Mouse (Mus musculus) hindbrain, embryonic 15.5 days (tissue): ENCODE measurements around the gene Pld1. TPM values are rescaled to one million over a fixed set of nuclear protein-coding genes. Genes with fewer than 3 reads are reported as not detected.

Source experiments
- ATAC-seq: fragments of 200-750 bp; cut with Nextera tagmentation; 2 replicates; pipeline ENCODE4 v1.8.0; 2017; ENCODE audit warnings: low read depth, moderate number of reproducible peaks, moderate TSS enrichment; ENCODE audit not compliant: low FRiP score
- H3K27ac ChIP-seq: fragments of 300-500 bp; sonication (generic); replicated peaks from 2 replicates; pipeline ENCODE4 v1.5.1; 2015; ENCODE audit warnings: mild to moderate bottlenecking, inconsistent platforms
- H3K27me3 ChIP-seq: fragments of 300-500 bp; sonication (generic); 2 replicates; pipeline ENCODE4 v1.6.1; 2015; ENCODE audit warnings: control low read depth, inconsistent platforms
- H3K36me3 ChIP-seq: fragments of 300-500 bp; sonication (generic); 2 replicates; pipeline ENCODE4 v1.6.1; 2015; ENCODE audit warnings: control low read depth, inconsistent platforms
- H3K4me1 ChIP-seq: fragments of 300-500 bp; sonication (generic); replicated peaks from 2 replicates; pipeline ENCODE4 v1.6.1; 2015; ENCODE audit warnings: control low read depth, inconsistent platforms
- H3K4me2 ChIP-seq: fragments of 300-500 bp; sonication (generic); 2 replicates; pipeline ENCODE4 v1.6.1; 2015; ENCODE audit warnings: moderate library complexity, mild to moderate bottlenecking, inconsistent platforms
- H3K4me3 ChIP-seq: fragments of 300-500 bp; sonication (generic); 2 replicates; pipeline ENCODE4 v1.5.1; 2015; ENCODE audit warnings: mild to moderate bottlenecking, inconsistent platforms
- H3K9ac ChIP-seq: fragments of 300-500 bp; sonication (generic); 2 replicates; pipeline ENCODE4 v1.6.1; 2015; ENCODE audit warnings: inconsistent platforms
- H3K9me3 ChIP-seq: fragments of 300-500 bp; sonication (generic); 2 replicates; pipeline ENCODE4 v1.6.1; 2016; ENCODE audit warnings: control low read depth, inconsistent platforms
- WGBS: fragments of 180-500 bp; shearing (Covaris S2); methylation state at CpG from one replicate; pipeline ENCODE4 v1.1.7; 2015; 5-methylcytosine and 5-hydroxymethylcytosine counted together
- polyA plus RNA-seq: library from polyadenylated mRNA; unstranded; fragments of >200 nt; fragmentation: Nextera tagmentation; extraction: Ambion mirVana; gene quantifications from 2 replicates; pipeline ENCODE4 v1.2.1, GENCODE M21; 2015

Pld1 gene
- polyA plus RNA-seq, 1 experiment from 2014 or later, result 5.5 TPM

- H3K36me3 ChIP-seq, result no peaks in the 10 kb centered on the region
- no peak for ATAC-seq
- H3K27ac ChIP-seq, result no peak overlapping the region
- H3K9ac ChIP-seq, result no peak overlapping the region
- H3K4me3 ChIP-seq, result no peak overlapping the region
- H3K9me3 ChIP-seq, result no peaks in the 10 kb centered on the region
- H3K4me2 ChIP-seq, result no peak overlapping the region
- H3K27me3 ChIP-seq, result no peaks in the 10 kb centered on the region
- WGBS, result 89% methylated on average over 3 of the region's 3 CpGs
- H3K4me1 ChIP-seq, result no peaks in the 10 kb centered on the region
These were observed 144.7 kb downstream of the Pld1 start for GRCm38 (mm10) chr3:28083218-28083617.

- H3K4me2 ChIP-seq, result no peak overlapping the region
- H3K27me3 ChIP-seq, result no peaks in the 10 kb centered on the region
- no peaks in the 10 kb centered on the region for H3K4me1 ChIP-seq
- no peaks in the 10 kb centered on the region for H3K9me3 ChIP-seq
- WGBS, result 73% methylated on average over 2 of the region's 2 CpGs
- no peaks in the 10 kb centered on the region for H3K36me3 ChIP-seq
- ATAC-seq, result no peak
- no peak overlapping the region for H3K27ac ChIP-seq
- H3K9ac ChIP-seq, result no peak overlapping the region
- no peak overlapping the region for H3K4me3 ChIP-seq
These were observed 145.8 kb downstream of the Pld1 start for GRCm38 (mm10) chr3:28084281-28084680.

GRCm38 (mm10) chr3:28091296-28091695, 152.8 kb downstream of the Pld1 start:
- WGBS, result 41% methylated on average over 1 of the region's 1 CpGs
- Histone ChIP-seq H3K4me3 (no peak overlapping the region), H3K36me3 (no peaks in the 10 kb centered on the region), H3K9ac (no peak overlapping the region), H3K4me1 (no peaks in the 10 kb centered on the region), H3K9me3 (no peaks in the 10 kb centered on the region), H3K27ac (no peak overlapping the region), H3K27me3 (no peaks in the 10 kb centered on the region), H3K4me2 (no peak overlapping the region)
- no peak for ATAC-seq

GRCm38 (mm10) chr3:28091741-28092140, 153.2 kb downstream of the Pld1 start:
- Histone ChIP-seq H3K9me3 (no peaks in the 10 kb centered on the region), H3K4me1 (no peaks in the 10 kb centered on the region), H3K9ac (no peak overlapping the region), H3K4me3 (no peak overlapping the region), H3K36me3 (no peaks in the 10 kb centered on the region), H3K27ac (no peak overlapping the region), H3K4me2 (no peak overlapping the region), H3K27me3 (no peaks in the 10 kb centered on the region)
- no peak for ATAC-seq
- 85% methylated on average over 2 of the region's 2 CpGs for WGBS

GRCm38 (mm10) chr3:28093684-28094302, 155.3 kb downstream of the Pld1 start:
- Histone ChIP-seq H3K4me3 (no peak overlapping the region), H3K4me1 (no peaks in the 10 kb centered on the region), H3K27me3 (no peaks in the 10 kb centered on the region), H3K36me3 (no peaks in the 10 kb centered on the region), H3K4me2 (no peak overlapping the region), H3K9me3 (no peaks in the 10 kb centered on the region), H3K9ac (no peak overlapping the region), H3K27ac (no peak overlapping the region)
- 84% methylated on average over 9 of the region's 9 CpGs for WGBS
- no peak for ATAC-seq

GRCm38 (mm10) chr3:28095451-28095850, 157.0 kb downstream of the Pld1 start:
- H3K4me1 ChIP-seq, result no peaks in the 10 kb centered on the region
- no peaks in the 10 kb centered on the region for H3K9me3 ChIP-seq
- H3K9ac ChIP-seq, result no peak overlapping the region
- no peak overlapping the region for H3K4me2 ChIP-seq
- WGBS, result 96% methylated on average over 9 of the region's 9 CpGs
- no peak overlapping the region for H3K27ac ChIP-seq
- H3K27me3 ChIP-seq, result no peaks in the 10 kb centered on the region
- no peak overlapping the region for H3K4me3 ChIP-seq
- ATAC-seq, result no peak
- no peaks in the 10 kb centered on the region for H3K36me3 ChIP-seq

- no peaks in the 10 kb centered on the region for H3K4me1 ChIP-seq
- no peak overlapping the region for H3K4me2 ChIP-seq
- no peak overlapping the region for H3K9ac ChIP-seq
- H3K27ac ChIP-seq, result no peak overlapping the region
- no peaks in the 10 kb centered on the region for H3K36me3 ChIP-seq
- H3K9me3 ChIP-seq, result no peaks in the 10 kb centered on the region
- H3K4me3 ChIP-seq, result no peak overlapping the region
- ATAC-seq, result no peak
- H3K27me3 ChIP-seq, result no peaks in the 10 kb centered on the region
- 87% methylated on average over 9 of the region's 9 CpGs for WGBS
These were observed 160.7 kb downstream of the Pld1 start for GRCm38 (mm10) chr3:28099175-28099574.

- no peak for ATAC-seq
- Histone ChIP-seq H3K9ac (no peak overlapping the region), H3K4me2 (no peak overlapping the region), H3K4me1 (0 out of 2 replicates have a peak, but pooled peaks cover 4% of the 10 kb centered on the region), H3K27me3 (no peaks in the 10 kb centered on the region), H3K4me3 (no peak overlapping the region), H3K27ac (no peak overlapping the region), H3K9me3 (no peaks in the 10 kb centered on the region), H3K36me3 (no peaks in the 10 kb centered on the region)
- 85% methylated on average over 1 of the region's 1 CpGs for whole genome bisulfite sequencing
These were observed 166.5 kb downstream of the Pld1 start for GRCm38 (mm10) chr3:28104992-28105391.

GRCm38 (mm10) chr3:28107446-28108004, 169.0 kb downstream of the Pld1 start:
- no peaks in the 10 kb centered on the region for H3K9me3 ChIP-seq
- no peaks in the 10 kb centered on the region for H3K27me3 ChIP-seq
- ATAC-seq, result peak; percentile 84; the same call in 1 of the 2 replicates
- 49% methylated on average over 6 of the region's 6 CpGs for WGBS
- no peak overlapping the region for H3K4me2 ChIP-seq
- no peak overlapping the region for H3K9ac ChIP-seq
- no peak overlapping the region for H3K27ac ChIP-seq
- H3K4me1 ChIP-seq, result 0 out of 2 replicates have a peak, but pooled peaks cover 4% of the 10 kb centered on the region
- H3K4me3 ChIP-seq, result no peak overlapping the region
- no peaks in the 10 kb centered on the region for H3K36me3 ChIP-seq

- 82% methylated on average over 5 of the region's 5 CpGs for WGBS
- H3K9ac ChIP-seq, result no peak overlapping the region
- no peak overlapping the region for H3K4me3 ChIP-seq
- H3K4me1 ChIP-seq, result 0 out of 2 replicates have a peak, but pooled peaks cover 4% of the 10 kb centered on the region
- no peaks in the 10 kb centered on the region for H3K27me3 ChIP-seq
- no peak overlapping the region for H3K4me2 ChIP-seq
- H3K36me3 ChIP-seq, result no peaks in the 10 kb centered on the region
- ATAC-seq, result no peak
- H3K9me3 ChIP-seq, result no peaks in the 10 kb centered on the region
- no peak overlapping the region for H3K27ac ChIP-seq
These were observed 173.0 kb downstream of the Pld1 start for GRCm38 (mm10) chr3:28111516-28111915.

- ATAC-seq, result no peak
- no peaks in the 10 kb centered on the region for H3K27me3 ChIP-seq
- 99% methylated on average over 2 of the region's 2 CpGs for WGBS
- no peak overlapping the region for H3K4me3 ChIP-seq
- H3K9ac ChIP-seq, result no peak overlapping the region
- no peak overlapping the region for H3K27ac ChIP-seq
- H3K36me3 ChIP-seq, result no peaks in the 10 kb centered on the region
- no peaks in the 10 kb centered on the region for H3K4me1 ChIP-seq
- no peaks in the 10 kb centered on the region for H3K9me3 ChIP-seq
- no peak overlapping the region for H3K4me2 ChIP-seq
These were observed 175.4 kb downstream of the Pld1 start for GRCm38 (mm10) chr3:28113881-28114280.

- H3K27ac ChIP-seq, result no peak overlapping the region
- H3K9ac ChIP-seq, result no peak overlapping the region
- H3K9me3 ChIP-seq, result no peaks in the 10 kb centered on the region
- no peak overlapping the region for H3K4me3 ChIP-seq
- WGBS, result 49% methylated on average over 5 of the region's 5 CpGs
- no peaks in the 10 kb centered on the region for H3K4me1 ChIP-seq
- no peaks in the 10 kb centered on the region for H3K27me3 ChIP-seq
- H3K4me2 ChIP-seq, result no peak overlapping the region
- no peaks in the 10 kb centered on the region for H3K36me3 ChIP-seq
- ATAC-seq, result no peak
These were observed 203.2 kb downstream of the Pld1 start for GRCm38 (mm10) chr3:28141716-28142115.

- Histone ChIP-seq H3K4me3 (no peak overlapping the region), H3K4me1 (no peaks in the 10 kb centered on the region), H3K9me3 (no peaks in the 10 kb centered on the region), H3K27ac (no peak overlapping the region), H3K27me3 (no peaks in the 10 kb centered on the region), H3K36me3 (no peaks in the 10 kb centered on the region), H3K9ac (no peak overlapping the region), H3K4me2 (no peak overlapping the region)
- ATAC-seq, result no peak
- WGBS, result 77% methylated on average over 2 of the region's 2 CpGs
These were observed 203.6 kb downstream of the Pld1 start for GRCm38 (mm10) chr3:28142121-28142520.
